21 mouse cellular contexts compared by ENCODE assay signal in genomic region chr16:55850485-55850884, GRCm38 (mm10). TPM values are rescaled to one million over a fixed set of nuclear protein-coding genes. Genes with fewer than 3 reads are reported as not detected.
A peak's percentile ranks its signal among the peaks of the same experiment; 100 is the strongest.
DNase-seq lines count a peak whose midpoint lies in the region; ATAC-seq and TF ChIP-seq lines count a peak whose summit lies in the region.
"Had no signal": no experiment of that assay in that cellular context is flagged by ENCODE, and none has a peak within 500 bp of the region (broad histone marks: within the 10 kb centered on the region; RNA-seq: fewer than 3 reads in every experiment).

No protein-coding gene starts in this region.

- H3K4me3 ChIP-seq in embryonic facial prominence, embryonic 14.5 days (ENCODE audit: low read depth, low read length): no peak overlapping the region
- H3K4me3 ChIP-seq in embryonic facial prominence, embryonic 10.5 days: no peak overlapping the region
- no peak overlapping the region for H3K4me3 ChIP-seq in midbrain, embryonic 11.5 days (ENCODE audit: low read depth, low read length)
- H3K4me3 ChIP-seq in midbrain, embryonic 10.5 days: no peak overlapping the region
- no peak overlapping the region for H3K4me3 ChIP-seq in CH12.LX (replicated peaks in 1 of 3; ENCODE audit: low read depth in 2 of 3, low read length in 2 of 3, poor library complexity in 1 of 3)
- H3K4me3 ChIP-seq: embryonic facial prominence, embryonic 13.5 days; forebrain, embryonic 13.5 days; forebrain, embryonic 15.5 days had no signal

- no peaks in the 10 kb centered on the region for H3K4me1 ChIP-seq in embryonic facial prominence, embryonic 14.5 days (ENCODE audit: control insufficient read depth, insufficient read depth, low read length)
- peaks cover 3% of the 10 kb centered on the region; the same call in 1 of the 2 replicates for H3K4me1 ChIP-seq in embryonic facial prominence, embryonic 10.5 days
- no peaks in the 10 kb centered on the region for H3K4me1 ChIP-seq in midbrain, embryonic 11.5 days (ENCODE audit: control insufficient read depth, insufficient read depth, low read length)
- H3K4me1 ChIP-seq in midbrain, embryonic 10.5 days: no peaks in the 10 kb centered on the region
- H3K4me1 ChIP-seq in CH12.LX (ENCODE audit: control insufficient read depth in 1 of 2, insufficient read depth in 2 of 2): peaks cover 18 to 44% of the 10 kb centered on the region in 2 experiments
- H3K4me1 ChIP-seq: embryonic facial prominence, embryonic 13.5 days; forebrain, embryonic 13.5 days; forebrain, embryonic 15.5 days had no signal

- WGBS in embryonic facial prominence, embryonic 14.5 days: 83% methylated on average over 3 of the region's 3 CpGs
- WGBS in embryonic facial prominence, embryonic 10.5 days: 84% methylated on average over 3 of the region's 3 CpGs
- 88% methylated on average over 3 of the region's 3 CpGs for WGBS in midbrain, embryonic 11.5 days
- WGBS in midbrain, embryonic 10.5 days: 89% methylated on average over 3 of the region's 3 CpGs

- TF ChIP-seq CTCF in CH12.LX (conservative IDR thresholded peaks at IDR 0.05 in 1 of 2, IDR thresholded peaks at IDR 0.05 in 1 of 2; ENCODE audit: low read depth in 2 of 2, low read length in 2 of 2): no peak

- ATAC-seq in embryonic facial prominence, embryonic 14.5 days (ENCODE audit: low read depth): no peak
- no peak for ATAC-seq in midbrain, embryonic 11.5 days (ENCODE audit: low FRiP score)
- ATAC-seq: activated CD4-positive, CD25-positive, alpha-beta regulatory T cell, adult 4 months; CD4-positive, CD25-positive, alpha-beta regulatory T cell, adult 4 months; forebrain, embryonic 13.5 days; forebrain, embryonic 15.5 days; forebrain, postnatal 0 days; Patski had no signal

- H3K36me3 ChIP-seq in embryonic facial prominence, embryonic 14.5 days (ENCODE audit: control insufficient read depth, insufficient read depth, low read length): no peaks in the 10 kb centered on the region
- H3K36me3 ChIP-seq in embryonic facial prominence, embryonic 10.5 days (replicated peaks): peaks cover 21% of the 10 kb centered on the region; the same call in 1 of the 2 replicates
- H3K36me3 ChIP-seq in midbrain, embryonic 11.5 days (ENCODE audit: control insufficient read depth, insufficient read depth, low read length): no peaks in the 10 kb centered on the region
- H3K36me3 ChIP-seq in midbrain, embryonic 10.5 days: 0 out of 2 replicates have a peak, but pooled peaks cover 3% of the 10 kb centered on the region
- peaks cover 33 to 51% of the 10 kb centered on the region in 2 experiments for H3K36me3 ChIP-seq in CH12.LX (replicated peaks in 1 of 2; ENCODE audit: control insufficient read depth in 1 of 2, insufficient read depth in 1 of 2, low read length in 1 of 2)
- H3K36me3 ChIP-seq: forebrain, embryonic 15.5 days had no signal

- no peaks in the 10 kb centered on the region for H3K9me3 ChIP-seq in embryonic facial prominence, embryonic 14.5 days (ENCODE audit: control insufficient read depth, low read length)
- no peaks in the 10 kb centered on the region for H3K9me3 ChIP-seq in embryonic facial prominence, embryonic 10.5 days
- no peaks in the 10 kb centered on the region for H3K9me3 ChIP-seq in midbrain, embryonic 11.5 days (ENCODE audit: control insufficient read depth, low read length)
- H3K9me3 ChIP-seq in midbrain, embryonic 10.5 days (replicated peaks): 0 out of 2 replicates have a peak, but pooled peaks cover 3% of the 10 kb centered on the region
- no peaks in the 10 kb centered on the region for H3K9me3 ChIP-seq in CH12.LX (replicated peaks; ENCODE audit: low read length)
- H3K9me3 ChIP-seq: embryonic facial prominence, embryonic 13.5 days; forebrain, embryonic 13.5 days; forebrain, embryonic 15.5 days had no signal

- H3K27ac ChIP-seq in embryonic facial prominence, embryonic 14.5 days (replicated peaks; ENCODE audit: low read depth, low read length): no peak overlapping the region
- no peak overlapping the region for H3K27ac ChIP-seq in embryonic facial prominence, embryonic 10.5 days (replicated peaks)
- H3K27ac ChIP-seq in midbrain, embryonic 11.5 days (ENCODE audit: low read depth, low read length): no peak overlapping the region
- H3K27ac ChIP-seq in midbrain, embryonic 10.5 days (replicated peaks): no peak overlapping the region
- H3K27ac ChIP-seq in CH12.LX (ENCODE audit: insufficient read depth, low read depth): no peak overlapping the region; the same call in 1 of the 2 replicates
- H3K27ac ChIP-seq: embryonic facial prominence, embryonic 13.5 days; forebrain, embryonic 13.5 days; forebrain, embryonic 15.5 days had no signal

- no peak; the same call in 1 of the 2 replicates for TF ChIP-seq EP300 in CH12.LX (IDR thresholded peaks at IDR 0.05; ENCODE audit: low read length)

- TF ChIP-seq POLR2A in CH12.LX (IDR thresholded peaks at IDR 0.05; ENCODE audit: low read depth, low read length): 0 out of 2 replicates have a peak, but pooled peaks have one; percentile 17

- no peak overlapping the region for H3K9ac ChIP-seq in embryonic facial prominence, embryonic 14.5 days (ENCODE audit: low read depth, low read length)
- H3K9ac ChIP-seq in midbrain, embryonic 11.5 days (ENCODE audit: low read length): no peak overlapping the region
- H3K9ac ChIP-seq in CH12.LX (ENCODE audit: insufficient read depth, low read depth): 0 out of 2 replicates have a peak overlapping the region, but pooled peaks have one; percentile 7
- H3K9ac ChIP-seq: embryonic facial prominence, embryonic 13.5 days; forebrain, embryonic 13.5 days; forebrain, embryonic 15.5 days; forebrain, postnatal 0 days had no signal

- H3K27me3 ChIP-seq in embryonic facial prominence, embryonic 14.5 days (replicated peaks; ENCODE audit: control insufficient read depth, insufficient read depth, low read length): no peaks in the 10 kb centered on the region
- H3K27me3 ChIP-seq in embryonic facial prominence, embryonic 10.5 days (replicated peaks; ENCODE audit: low read depth, poor library complexity, severe bottlenecking): no peaks in the 10 kb centered on the region
- no peaks in the 10 kb centered on the region for H3K27me3 ChIP-seq in midbrain, embryonic 11.5 days (ENCODE audit: control insufficient read depth, insufficient read depth, low read length)
- no peaks in the 10 kb centered on the region for H3K27me3 ChIP-seq in midbrain, embryonic 10.5 days (ENCODE audit: low read depth, poor library complexity, severe bottlenecking)
- no peaks in the 10 kb centered on the region for H3K27me3 ChIP-seq in CH12.LX (replicated peaks)
- H3K27me3 ChIP-seq: embryonic facial prominence, embryonic 13.5 days; forebrain, embryonic 13.5 days; forebrain, embryonic 15.5 days; Patski had no signal

- H3K79me2 ChIP-seq in CH12.LX (replicated peaks; ENCODE audit: control insufficient read depth, extremely low read depth, insufficient read depth, poor library complexity, severe bottlenecking): no peaks in the 10 kb centered on the region

- H3K4me2 ChIP-seq in embryonic facial prominence, embryonic 14.5 days (ENCODE audit: low read depth, low read length): no peak overlapping the region
- no peak overlapping the region for H3K4me2 ChIP-seq in midbrain, embryonic 11.5 days
- peak overlapping the region; percentile 33 for H3K4me2 ChIP-seq in CH12.LX (ENCODE audit: insufficient read depth, low read depth, poor library complexity, severe bottlenecking)
- H3K4me2 ChIP-seq: embryonic facial prominence, embryonic 13.5 days; forebrain, embryonic 13.5 days; forebrain, embryonic 15.5 days had no signal

- peak; percentile 6 for DNase-seq in embryonic facial prominence, embryonic 14.5 days (ENCODE audit: low spot score)
- DNase-seq in embryonic facial prominence, embryonic 10.5 days (ENCODE audit: low spot score): no peak
- DNase-seq in midbrain, embryonic 11.5 days (ENCODE audit: low spot score, missing footprints): peak; percentile 21
- no peak for DNase-seq in midbrain, embryonic 10.5 days (ENCODE audit: low spot score)
- DNase-seq in CH12.LX (ENCODE audit: extremely low read depth): peak; percentile 88
- DNase-seq: adrenal gland, adult 8-10 months; adrenal gland, postnatal 14 days; adrenal gland, postnatal 36 days; B cell, adult 2 months; cerebellum, adult 11-12 months; cerebellum, adult 2 months; cerebellum, adult 9-10 months; cerebellum, postnatal 10 days; cerebellum, postnatal 25 days; forebrain, postnatal 0 days had no signal

- peak; percentile 20 for TF ChIP-seq RAD21 in CH12.LX (IDR thresholded peaks at IDR 0.05; ENCODE audit: low read depth, low read length)

- dilution Hi-C loops in CH12.LX (cut with MboI; ENCODE audit: extremely low pct_ligation_motif_present, extremely low pct_unique_long_range_greater_than_20kb, low sequenced_read_pairs): no loop called here

- in situ Hi-C loops in CH12.LX (cut with MboI; ENCODE audit: low pct_ligation_motif_present, low pct_unique_long_range_greater_than_20kb, low sequenced_read_pairs): loop anchor here (25.0 kb wide), 1 partner anchor 713 kb away; no protein-coding TSS in a partner anchor

TF ChIP-seq in CH12.LX, 34 proteins besides CTCF, POLR2A, EP300 and RAD21 (continues in another document):
- TF ChIP-seq NRF1 (IDR thresholded peaks at IDR 0.05; ENCODE audit: low read depth, low read length): no peak
- no peak for TF ChIP-seq MAZ (IDR thresholded peaks at IDR 0.05; ENCODE audit: low read depth, low read length)
- TF ChIP-seq SIN3A (IDR thresholded peaks at IDR 0.05; ENCODE audit: low read length): peak; percentile 54; the same call in 1 of the 2 replicates
- TF ChIP-seq CHD2 (IDR thresholded peaks at IDR 0.05; ENCODE audit: low read length): no peak
- TF ChIP-seq ZKSCAN1 (IDR thresholded peaks at IDR 0.05; ENCODE audit: borderline replicate concordance, low read depth, low read length): no peak

RNA-seq across cellular contexts. Expression of gene Nfkbiz, which starts 11.8 kb away (rescaled TPM):
- 4.5 and 5.5 TPM in 2 replicates for polyA plus RNA-seq in embryonic facial prominence, embryonic 14.5 days (2014; fragmentation: Nextera tagmentation; extraction: Ambion mirVana)
- 2.1 and 2.8 TPM in 2 replicates for polyA plus RNA-seq in embryonic facial prominence, embryonic 10.5 days (2016; fragmentation: Nextera tagmentation; extraction: Ambion mirVana)
- polyA plus RNA-seq in midbrain, embryonic 11.5 days (2014; fragmentation: Nextera tagmentation; extraction: Ambion mirVana): 1.3 and 1.8 TPM in 2 replicates
- polyA plus RNA-seq in midbrain, embryonic 10.5 days (2016; fragmentation: Nextera tagmentation; extraction: Ambion mirVana): 1.1 and 1.2 TPM in 2 replicates
- total RNA-seq in CH12.LX (2012; rRNA removed) (13.9 and 17.1 TPM in 2 replicates), CH12.LX (2014; rRNA removed) (19.7 and 23.7 TPM in 2 replicates)
- polyA plus RNA-seq in CH12.LX (2012; ENCODE audit: insufficient read length, low read depth): 11.4 and 13.7 TPM in 2 replicates

RNA-seq across cellular contexts. Expression of gene Nxpe3, which starts 44.6 kb away (rescaled TPM):
- 0.68 and 0.70 TPM in 2 replicates for polyA plus RNA-seq in embryonic facial prominence, embryonic 14.5 days (2014; fragmentation: Nextera tagmentation; extraction: Ambion mirVana)
- polyA plus RNA-seq in embryonic facial prominence, embryonic 10.5 days (2016; fragmentation: Nextera tagmentation; extraction: Ambion mirVana): 0.96 and 1.1 TPM in 2 replicates
- polyA plus RNA-seq in midbrain, embryonic 11.5 days (2014; fragmentation: Nextera tagmentation; extraction: Ambion mirVana): 1.1 TPM in 2 replicates
- 0.95 and 1.1 TPM in 2 replicates for polyA plus RNA-seq in midbrain, embryonic 10.5 days (2016; fragmentation: Nextera tagmentation; extraction: Ambion mirVana)
- total RNA-seq in CH12.LX (2012; rRNA removed) (10.2 and 12.3 TPM in 2 replicates), CH12.LX (2014; rRNA removed) (4.6 and 5.4 TPM in 2 replicates)
- polyA plus RNA-seq in CH12.LX (2012; ENCODE audit: insufficient read length, low read depth): 9.9 and 10.6 TPM in 2 replicates

Comparison
In these comparisons a context has a peak if more than half of its experiments do, and no peak if none do; other contexts are left out.
1. DNase-seq: peak in embryonic facial prominence, embryonic 14.5 days (single experiment), midbrain, embryonic 11.5 days (single experiment) and CH12.LX (single experiment); none in embryonic facial prominence, embryonic 10.5 days (single experiment) and midbrain, embryonic 10.5 days (single experiment).